Mouse (Mus musculus): Measurements from ENCODE around the gene Acacb. TPM values are rescaled to one million over a fixed set of nuclear protein-coding genes. Genes with fewer than 3 reads are reported as not detected.

Acacb gene
- 12.0 and 13.9 TPM in 2 replicates for polyA plus RNA-seq (2015; fragmentation: Nextera tagmentation; extraction: Ambion mirVana)

GRCm38 (mm10) chr5:114146028-114146888, at the start of gene Acacb:
Gene Acacb (plus strand): TSS chr5:114146535.
- Histone ChIP-seq H3K36me3 (ENCODE audit: control insufficient read depth, insufficient read depth) (no peaks in the 10 kb centered on the region), H3K4me2 (ENCODE audit: low read depth, low read length) (peak within 1 kb of the TSS; percentile 63), H3K27me3 (ENCODE audit: control insufficient read depth, insufficient read depth, low read length) (no peaks in the 10 kb centered on the region), H3K27ac (ENCODE audit: low read length) (peak within 1 kb of the TSS; percentile 99), H3K4me1 (ENCODE audit: control insufficient read depth, insufficient read depth, low read length) (peaks cover 17% of the 10 kb centered on the region), H3K9ac (ENCODE audit: low read length) (peak within 1 kb of the TSS; percentile 84), H3K9me3 (replicated peaks; ENCODE audit: control insufficient read depth, low read length) (no peaks in the 10 kb centered on the region), H3K4me3 (ENCODE audit: low read length) (peak within 1 kb of the TSS; percentile 62)
- WGBS, result 20% methylated on average over 19 of the region's 19 CpGs
- ATAC-seq (replicated peaks; ENCODE audit: extremely low read depth, insufficient read depth, low FRiP score), result peak; percentile 83

DNA sequence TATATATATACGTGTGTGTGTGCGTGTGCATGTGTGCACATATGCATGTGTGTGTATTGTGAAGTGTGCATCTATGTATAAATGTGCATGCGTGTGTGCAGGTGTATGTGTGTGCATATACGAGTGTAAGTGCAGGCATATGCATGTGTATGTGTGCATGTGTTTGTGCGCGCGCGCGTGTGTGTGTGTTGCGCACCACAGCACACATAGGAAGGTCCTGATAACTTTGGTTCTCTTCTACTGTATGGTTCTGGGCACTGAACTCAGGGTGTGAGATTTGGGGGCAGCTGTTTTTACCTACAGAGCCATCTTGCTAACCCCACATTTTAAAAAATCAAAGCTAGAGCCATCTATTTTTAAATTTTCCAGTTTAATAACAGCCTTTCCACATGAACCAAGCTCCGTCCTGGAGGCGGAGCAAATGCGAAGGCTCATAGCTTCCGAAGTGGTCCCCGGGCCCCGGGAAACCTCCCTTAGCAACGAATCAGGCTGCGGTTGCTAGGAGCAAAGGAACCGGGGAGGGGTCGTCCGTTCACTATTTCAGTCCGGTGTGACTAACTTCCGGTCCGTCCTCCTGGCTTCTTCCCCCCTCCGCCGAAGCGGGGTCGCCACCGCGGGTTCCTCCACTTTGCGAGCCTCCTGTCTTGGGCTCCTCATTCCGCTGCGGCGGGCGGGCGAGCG, 46.5 kb upstream of the Acacb start:
- Histone ChIP-seq H3K36me3 (ENCODE audit: control insufficient read depth, insufficient read depth) (no peaks in the 10 kb centered on the region), H3K9me3 (replicated peaks; ENCODE audit: control insufficient read depth, low read length) (no peaks in the 10 kb centered on the region), H3K27ac (ENCODE audit: low read length) (peak overlapping the region; percentile 55), H3K4me3 (ENCODE audit: low read length) (peak overlapping the region; percentile 98), H3K4me1 (ENCODE audit: control insufficient read depth, insufficient read depth, low read length) (peaks cover 13% of the 10 kb centered on the region), H3K27me3 (ENCODE audit: control insufficient read depth, insufficient read depth, low read length) (no peaks in the 10 kb centered on the region), H3K9ac (ENCODE audit: low read length) (peak overlapping the region; percentile 96), H3K4me2 (ENCODE audit: low read depth, low read length) (peak overlapping the region; percentile 76)
- peak; percentile 92 for ATAC-seq (replicated peaks; ENCODE audit: extremely low read depth, insufficient read depth, low FRiP score)
- 8% methylated on average over 37 of the region's 37 CpGs for WGBS

GRCm38 (mm10) chr5:114100390-114101099, 45.8 kb upstream of the Acacb start:
- Histone ChIP-seq H3K4me1 (ENCODE audit: control insufficient read depth, insufficient read depth, low read length) (peaks cover 13% of the 10 kb centered on the region), H3K27me3 (ENCODE audit: control insufficient read depth, insufficient read depth, low read length) (no peaks in the 10 kb centered on the region), H3K36me3 (ENCODE audit: control insufficient read depth, insufficient read depth) (0 out of 2 replicates have a peak, but pooled peaks cover 3% of the 10 kb centered on the region), H3K9me3 (replicated peaks; ENCODE audit: control insufficient read depth, low read length) (no peaks in the 10 kb centered on the region), H3K9ac (ENCODE audit: low read length) (peak overlapping the region; percentile 96), H3K27ac (ENCODE audit: low read length) (peak overlapping the region; percentile 55), H3K4me3 (ENCODE audit: low read length) (peak overlapping the region; percentile 98), H3K4me2 (ENCODE audit: low read depth, low read length) (peak overlapping the region; percentile 76)
- WGBS, result 2% methylated on average over 60 of the region's 64 CpGs
- ATAC-seq (replicated peaks; ENCODE audit: extremely low read depth, insufficient read depth, low FRiP score), result peak; percentile 53

GRCm38 (mm10) chr5:114101873-114102272, 44.5 kb upstream of the Acacb start:
- 78% methylated on average over 4 of the region's 4 CpGs for WGBS
- no peak for ATAC-seq (replicated peaks; ENCODE audit: extremely low read depth, insufficient read depth, low FRiP score)
- Histone ChIP-seq H3K36me3 (ENCODE audit: control insufficient read depth, insufficient read depth) (peaks cover 8% of the 10 kb centered on the region; the same call in 1 of the 2 replicates), H3K9ac (ENCODE audit: low read length) (no peak overlapping the region), H3K9me3 (replicated peaks; ENCODE audit: control insufficient read depth, low read length) (no peaks in the 10 kb centered on the region), H3K27me3 (ENCODE audit: control insufficient read depth, insufficient read depth, low read length) (no peaks in the 10 kb centered on the region), H3K27ac (ENCODE audit: low read length) (no peak overlapping the region), H3K4me2 (ENCODE audit: low read depth, low read length) (no peak overlapping the region), H3K4me1 (ENCODE audit: control insufficient read depth, insufficient read depth, low read length) (peaks cover 13% of the 10 kb centered on the region), H3K4me3 (ENCODE audit: low read length) (no peak overlapping the region)

DNA sequence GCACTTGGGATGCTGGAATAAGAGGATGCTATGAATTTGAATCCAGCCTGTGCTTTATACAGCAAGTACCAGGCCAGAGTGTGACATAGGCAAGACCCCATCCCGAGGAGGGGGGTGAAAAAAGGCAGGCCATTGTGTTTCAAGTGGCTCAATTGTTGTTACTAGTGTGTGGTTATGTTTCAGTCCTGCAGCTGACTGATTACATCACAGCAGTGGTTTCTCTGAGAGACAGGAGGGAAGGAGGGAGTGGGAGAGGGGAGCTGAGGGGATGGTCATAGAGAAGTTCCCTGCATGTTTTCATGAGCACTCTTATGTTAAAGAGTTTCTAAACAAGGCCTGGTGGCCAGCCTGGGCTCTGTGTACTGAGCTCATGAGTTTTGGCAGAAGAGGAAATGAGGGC, 43.5 kb upstream of the Acacb start:
- no peak for ATAC-seq (replicated peaks; ENCODE audit: extremely low read depth, insufficient read depth, low FRiP score)
- H3K36me3 ChIP-seq (ENCODE audit: control insufficient read depth, insufficient read depth), result peaks cover 10% of the 10 kb centered on the region; the same call in 1 of the 2 replicates
- WGBS, result 66% methylated on average over 1 of the region's 1 CpGs
- H3K4me3 ChIP-seq (ENCODE audit: low read length), result no peak overlapping the region
- no peak overlapping the region for H3K9ac ChIP-seq (ENCODE audit: low read length)
- no peaks in the 10 kb centered on the region for H3K27me3 ChIP-seq (ENCODE audit: control insufficient read depth, insufficient read depth, low read length)
- no peak overlapping the region for H3K27ac ChIP-seq (ENCODE audit: low read length)
- H3K4me1 ChIP-seq (ENCODE audit: control insufficient read depth, insufficient read depth, low read length), result peaks cover 13% of the 10 kb centered on the region
- no peaks in the 10 kb centered on the region for H3K9me3 ChIP-seq (replicated peaks; ENCODE audit: control insufficient read depth, low read length)
- H3K4me2 ChIP-seq (ENCODE audit: low read depth, low read length), result no peak overlapping the region

DNA sequence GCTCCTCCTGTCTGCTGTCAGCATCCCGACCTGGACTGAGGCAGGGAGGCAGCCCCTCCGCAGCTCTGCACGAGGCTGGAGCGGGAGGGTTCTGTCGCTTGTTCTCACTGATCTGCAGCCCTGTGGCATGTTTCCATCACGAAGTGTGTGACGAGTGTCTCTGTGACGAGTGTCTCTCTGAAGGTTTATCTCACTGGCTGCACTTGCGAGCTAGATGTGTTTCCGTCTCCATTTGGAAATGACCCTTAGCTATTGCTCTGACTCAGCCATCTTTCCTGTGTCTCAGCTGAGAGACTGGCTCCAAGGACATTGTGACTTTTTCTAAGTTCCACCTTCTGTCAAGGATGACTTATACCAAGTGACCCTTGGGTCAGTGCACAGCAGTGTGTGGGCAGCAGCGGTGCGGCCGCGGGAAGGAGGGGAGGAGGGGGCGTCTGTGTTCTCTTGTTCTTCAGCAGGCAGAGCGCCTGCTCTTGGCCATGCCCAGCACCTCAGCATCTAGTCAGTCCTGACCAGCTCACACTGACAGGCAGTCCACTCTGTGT, 39.9 kb upstream of the Acacb start:
- H3K9ac ChIP-seq (ENCODE audit: low read length), result no peak overlapping the region
- WGBS, result 65% methylated on average over 16 of the region's 16 CpGs
- H3K27me3 ChIP-seq (ENCODE audit: control insufficient read depth, insufficient read depth, low read length), result no peaks in the 10 kb centered on the region
- no peaks in the 10 kb centered on the region for H3K9me3 ChIP-seq (replicated peaks; ENCODE audit: control insufficient read depth, low read length)
- no peak overlapping the region for H3K4me3 ChIP-seq (ENCODE audit: low read length)
- ATAC-seq (replicated peaks; ENCODE audit: extremely low read depth, insufficient read depth, low FRiP score), result no peak
- H3K4me2 ChIP-seq (ENCODE audit: low read depth, low read length), result no peak overlapping the region
- H3K4me1 ChIP-seq (ENCODE audit: control insufficient read depth, insufficient read depth, low read length), result peaks cover 2% of the 10 kb centered on the region; the same call in 1 of the 2 replicates
- H3K27ac ChIP-seq (ENCODE audit: low read length), result no peak overlapping the region
- peaks cover 43% of the 10 kb centered on the region for H3K36me3 ChIP-seq (ENCODE audit: control insufficient read depth, insufficient read depth)

DNA sequence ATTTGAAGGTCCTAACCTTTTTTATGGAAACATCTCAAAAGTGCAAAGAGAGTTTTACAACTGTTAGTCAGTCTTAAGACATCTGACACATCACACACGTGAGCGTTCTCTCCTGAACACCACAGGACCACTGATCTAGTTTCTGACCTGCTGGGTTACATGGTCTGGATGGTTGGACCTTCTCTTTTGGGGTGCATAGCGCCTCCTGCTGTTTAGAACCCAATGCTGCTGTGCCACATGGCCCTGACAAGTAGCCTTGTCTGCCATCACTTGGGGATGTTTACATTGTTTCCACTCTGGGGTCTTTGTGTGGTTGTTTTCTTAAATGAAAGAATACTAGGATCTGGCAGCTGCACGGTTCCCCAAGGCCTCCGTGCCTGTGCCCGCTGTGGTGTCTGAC, 33.0 kb upstream of the Acacb start:
- Histone ChIP-seq H3K27me3 (ENCODE audit: control insufficient read depth, insufficient read depth, low read length) (no peaks in the 10 kb centered on the region), H3K4me3 (ENCODE audit: low read length) (no peak overlapping the region), H3K4me1 (ENCODE audit: control insufficient read depth, insufficient read depth, low read length) (no peaks in the 10 kb centered on the region), H3K9me3 (replicated peaks; ENCODE audit: control insufficient read depth, low read length) (no peaks in the 10 kb centered on the region), H3K4me2 (ENCODE audit: low read depth, low read length) (no peak overlapping the region), H3K36me3 (ENCODE audit: control insufficient read depth, insufficient read depth) (peaks cover 48% of the 10 kb centered on the region), H3K27ac (ENCODE audit: low read length) (no peak overlapping the region), H3K9ac (ENCODE audit: low read length) (no peak overlapping the region)
- no peak for ATAC-seq (replicated peaks; ENCODE audit: extremely low read depth, insufficient read depth, low FRiP score)
- 83% methylated on average over 6 of the region's 6 CpGs for WGBS

DNA sequence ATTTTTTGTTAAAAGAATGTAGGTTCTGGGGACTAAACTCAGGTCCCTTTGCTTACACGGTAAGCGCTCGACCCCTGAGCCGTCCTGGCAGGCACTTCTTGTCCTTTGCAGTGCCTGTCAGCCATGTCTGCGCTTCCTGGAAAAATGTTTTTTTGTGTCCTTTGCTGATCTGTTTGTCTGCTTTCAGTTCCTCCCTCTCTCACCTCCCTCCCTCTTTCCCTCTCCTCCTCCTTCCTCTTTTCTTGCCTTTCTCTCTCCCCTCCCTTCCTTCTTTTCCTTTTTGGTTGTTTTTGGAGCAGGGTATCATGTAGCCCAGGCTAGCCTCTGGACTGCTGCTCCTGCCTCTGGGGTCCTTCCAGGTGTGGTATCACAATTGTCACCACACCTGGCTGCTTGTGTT, 31.3 kb upstream of the Acacb start:
- H3K9ac ChIP-seq (ENCODE audit: low read length), result no peak overlapping the region
- H3K27ac ChIP-seq (ENCODE audit: low read length), result no peak overlapping the region
- no peak for ATAC-seq (replicated peaks; ENCODE audit: extremely low read depth, insufficient read depth, low FRiP score)
- H3K4me2 ChIP-seq (ENCODE audit: low read depth, low read length), result no peak overlapping the region
- peaks cover 34% of the 10 kb centered on the region for H3K36me3 ChIP-seq (ENCODE audit: control insufficient read depth, insufficient read depth)
- WGBS, result 83% methylated on average over 5 of the region's 5 CpGs
- H3K4me3 ChIP-seq (ENCODE audit: low read length), result no peak overlapping the region
- H3K4me1 ChIP-seq (ENCODE audit: control insufficient read depth, insufficient read depth, low read length), result no peaks in the 10 kb centered on the region
- H3K9me3 ChIP-seq (replicated peaks; ENCODE audit: control insufficient read depth, low read length), result no peaks in the 10 kb centered on the region
- H3K27me3 ChIP-seq (ENCODE audit: control insufficient read depth, insufficient read depth, low read length), result no peaks in the 10 kb centered on the region
